Mouse (Mus musculus): ENCODE measurements at regions not wholly inside any gene's neighbourhood (a gene's known extent, or its start where the extent isn't known, plus 50 kb on each side); places are given as distances from the start of the nearest gene placed in this dataset.

DNA sequence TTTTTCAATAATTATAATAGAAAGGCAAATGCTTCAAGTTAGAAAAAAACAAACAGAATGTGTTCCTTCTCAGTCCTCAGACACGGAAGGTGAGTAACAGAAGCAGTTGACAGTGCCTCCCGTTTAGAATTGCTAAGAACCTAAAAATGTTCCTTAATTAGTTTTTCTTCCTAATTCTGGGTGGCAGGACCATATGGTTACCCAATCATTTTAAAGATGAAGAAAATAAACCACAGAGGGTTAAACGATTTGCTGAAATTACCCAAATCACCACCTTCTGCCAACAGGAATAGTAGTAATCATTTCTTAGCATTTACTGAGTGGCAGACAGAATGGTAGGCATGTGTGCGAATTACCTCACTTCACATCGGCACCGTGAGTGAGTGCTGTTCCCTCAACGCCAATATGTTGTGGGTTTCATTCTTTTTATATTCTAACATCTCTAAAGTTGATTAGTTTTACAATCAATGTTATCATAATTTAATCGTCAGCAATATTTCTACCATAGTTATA, 119.7 kb upstream of the Gm6657 start:
- no peak for TF ChIP-seq CTCF (IDR thresholded peaks at IDR 0.05; ENCODE audit: control insufficient read depth, insufficient read depth, insufficient read length)
- TF ChIP-seq MAX (IDR thresholded peaks at IDR 0.05) = no peak
- no peak for TF ChIP-seq USF1 (IDR thresholded peaks at IDR 0.05; ENCODE audit: low read depth)
- no peak for TF ChIP-seq MYOD1 (IDR thresholded peaks at IDR 0.05; ENCODE audit: control insufficient read depth, insufficient read length, low read depth)
- no peak for TF ChIP-seq MYOG (IDR thresholded peaks at IDR 0.05; ENCODE audit: control insufficient read depth, extremely low read depth, insufficient read length)
